Mouse (Mus musculus): ENCODE measurements at regions not wholly inside any gene's neighbourhood (a gene's known extent, or its start where the extent isn't known, plus 50 kb on each side); places are given as distances from the start of the nearest gene placed in this dataset.

GRCm38 (mm10) chr9:86961663-86962062, 53.7 kb upstream of the Ripply2 start:
- peaks cover 1% of the 10 kb centered on the region; the same call in 1 of the 2 replicates for H3K4me1 ChIP-seq (ENCODE audit: control insufficient read depth, insufficient read depth, low read length)
- H3K27ac ChIP-seq (ENCODE audit: insufficient read depth, low read length): no peak overlapping the region
- TF ChIP-seq POLR2A (IDR thresholded peaks at IDR 0.05; ENCODE audit: extremely low read depth, insufficient read depth, low read length) (no peak), CTCF (IDR thresholded peaks at IDR 0.05; ENCODE audit: extremely low read depth, insufficient read depth, low read length) (no peak)
- H3K4me3 ChIP-seq (ENCODE audit: insufficient read depth, low read length): no peak overlapping the region

DNA sequence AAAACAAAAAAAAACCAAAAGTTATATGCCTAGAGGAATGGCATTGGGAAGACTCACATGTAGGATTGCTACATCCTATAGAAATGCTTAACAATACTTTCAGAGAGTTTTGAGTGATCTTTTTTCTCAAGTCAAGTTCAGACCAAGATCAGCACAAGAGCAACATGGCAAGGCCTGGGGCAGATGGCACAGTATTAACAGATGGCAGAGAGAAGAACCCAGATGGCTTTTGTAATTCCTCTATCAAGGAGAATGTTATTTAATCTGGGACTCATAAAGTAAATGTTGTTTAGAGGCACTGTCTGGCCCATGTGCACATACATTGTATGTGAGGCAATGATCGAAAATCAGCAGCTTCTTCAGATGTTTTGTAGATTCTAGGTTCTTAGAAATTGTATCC, 58.3 kb upstream of the Ripply2 start:
- TF ChIP-seq CTCF (IDR thresholded peaks at IDR 0.05; ENCODE audit: extremely low read depth, insufficient read depth, low read length) (no peak), POLR2A (IDR thresholded peaks at IDR 0.05; ENCODE audit: extremely low read depth, insufficient read depth, low read length) (no peak)
- Histone ChIP-seq H3K4me3 (ENCODE audit: insufficient read depth, low read length) (no peak overlapping the region), H3K27ac (ENCODE audit: insufficient read depth, low read length) (no peak overlapping the region), H3K4me1 (ENCODE audit: control insufficient read depth, insufficient read depth, low read length) (peaks cover 3% of the 10 kb centered on the region; the same call in 1 of the 2 replicates)

DNA sequence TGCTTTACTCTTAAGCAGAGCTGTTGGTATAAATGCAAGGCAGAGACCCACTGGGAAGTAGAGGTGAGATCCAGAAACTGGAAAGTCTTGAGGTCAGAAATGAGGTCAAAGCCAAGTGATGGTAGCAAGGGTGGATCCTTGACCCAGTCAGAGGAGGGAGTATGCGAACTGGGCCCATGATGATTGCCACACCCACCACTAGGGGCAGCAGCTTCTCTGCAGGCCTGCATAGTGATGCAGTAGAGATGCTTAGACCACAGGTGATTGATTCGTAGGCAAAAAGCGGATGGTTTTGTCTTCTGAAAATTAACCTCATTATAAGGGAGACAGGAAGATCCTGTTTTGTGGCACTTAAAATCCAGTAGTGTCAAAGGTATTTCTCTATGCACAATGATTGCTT, 59.6 kb upstream of the Ripply2 start:
- H3K4me1 ChIP-seq (ENCODE audit: control insufficient read depth, insufficient read depth, low read length): 0 out of 2 replicates have a peak, but pooled peaks cover 2% of the 10 kb centered on the region
- no peak overlapping the region for H3K27ac ChIP-seq (ENCODE audit: insufficient read depth, low read length)
- no peak for TF ChIP-seq POLR2A (IDR thresholded peaks at IDR 0.05; ENCODE audit: extremely low read depth, insufficient read depth, low read length)
- TF ChIP-seq CTCF (IDR thresholded peaks at IDR 0.05; ENCODE audit: extremely low read depth, insufficient read depth, low read length): peak; percentile 24; the same call in 1 of the 2 replicates
- no peak overlapping the region for H3K4me3 ChIP-seq (ENCODE audit: insufficient read depth, low read length)

DNA sequence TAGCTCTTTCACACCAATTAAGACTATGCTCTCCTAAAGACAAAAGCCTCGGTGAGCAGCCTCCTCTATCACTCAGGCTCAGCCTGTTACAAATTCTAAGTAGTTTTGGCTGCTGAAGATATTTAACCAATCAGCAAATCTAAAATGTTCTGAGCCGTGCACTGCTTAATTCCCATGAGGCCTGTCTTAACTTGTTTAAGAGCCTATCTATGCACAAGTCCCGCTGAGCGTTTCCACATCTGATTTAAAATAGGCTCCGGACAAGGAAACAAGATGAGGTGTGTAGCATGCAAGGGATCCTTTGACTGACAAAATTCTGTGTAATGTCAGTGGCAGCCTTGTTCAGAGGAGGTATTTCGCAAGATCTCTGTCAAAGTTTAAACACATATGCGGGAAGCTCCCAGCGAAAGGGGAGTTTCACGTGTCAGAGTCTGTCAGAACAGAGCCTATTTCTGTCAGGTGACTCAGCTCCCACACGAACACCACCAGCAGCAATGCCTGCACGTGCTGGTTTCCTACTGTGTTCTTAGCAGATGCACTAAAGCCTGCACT, 63.3 kb upstream of the Ripply2 start:
- H3K4me1 ChIP-seq (ENCODE audit: control insufficient read depth, insufficient read depth, low read length): 0 out of 2 replicates have a peak, but pooled peaks cover 2% of the 10 kb centered on the region
- no peak overlapping the region for H3K4me3 ChIP-seq (ENCODE audit: insufficient read depth, low read length)
- no peak overlapping the region for H3K27ac ChIP-seq (ENCODE audit: insufficient read depth, low read length)
- TF ChIP-seq POLR2A (IDR thresholded peaks at IDR 0.05; ENCODE audit: extremely low read depth, insufficient read depth, low read length) (no peak), CTCF (IDR thresholded peaks at IDR 0.05; ENCODE audit: extremely low read depth, insufficient read depth, low read length) (no peak)

DNA sequence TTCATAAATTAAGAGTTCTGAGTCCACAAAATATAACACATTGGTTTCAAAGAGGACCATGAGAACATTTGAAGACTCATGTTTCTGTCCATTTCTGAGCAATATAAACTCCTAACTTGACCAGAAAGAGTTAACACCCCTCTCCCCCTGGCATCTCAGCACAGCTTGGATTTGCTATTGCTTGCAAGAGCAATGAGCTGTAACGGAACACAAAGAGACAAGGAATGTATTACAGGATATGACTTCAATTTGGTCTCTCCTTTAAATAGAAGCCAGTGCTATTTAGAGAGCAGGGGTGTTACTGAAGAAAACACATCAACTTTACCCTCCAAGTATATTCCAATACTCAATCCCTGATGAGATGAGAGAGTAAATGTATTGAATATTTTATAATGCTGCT, 65.5 kb upstream of the Ripply2 start:
- TF ChIP-seq POLR2A (IDR thresholded peaks at IDR 0.05; ENCODE audit: extremely low read depth, insufficient read depth, low read length) (no peak), CTCF (IDR thresholded peaks at IDR 0.05; ENCODE audit: extremely low read depth, insufficient read depth, low read length) (no peak)
- Histone ChIP-seq H3K27ac (ENCODE audit: insufficient read depth, low read length) (no peak overlapping the region), H3K4me3 (ENCODE audit: insufficient read depth, low read length) (no peak overlapping the region), H3K4me1 (ENCODE audit: control insufficient read depth, insufficient read depth, low read length) (0 out of 2 replicates have a peak, but pooled peaks cover 2% of the 10 kb centered on the region)

GRCm38 (mm10) chr9:86931196-86931595, 50.7 kb upstream of the Snap91 start:
- Histone ChIP-seq H3K4me3 (ENCODE audit: insufficient read depth, low read length) (no peak overlapping the region), H3K4me1 (ENCODE audit: control insufficient read depth, insufficient read depth, low read length) (no peaks in the 10 kb centered on the region), H3K27ac (ENCODE audit: insufficient read depth, low read length) (no peak overlapping the region)
- TF ChIP-seq POLR2A (IDR thresholded peaks at IDR 0.05; ENCODE audit: extremely low read depth, insufficient read depth, low read length) (no peak), CTCF (IDR thresholded peaks at IDR 0.05; ENCODE audit: extremely low read depth, insufficient read depth, low read length) (no peak)

Measured in cortical plate, adult 2 months (tissue).